ENCODE assay signal across 8 mouse cellular contexts in the genomic region with DNA sequence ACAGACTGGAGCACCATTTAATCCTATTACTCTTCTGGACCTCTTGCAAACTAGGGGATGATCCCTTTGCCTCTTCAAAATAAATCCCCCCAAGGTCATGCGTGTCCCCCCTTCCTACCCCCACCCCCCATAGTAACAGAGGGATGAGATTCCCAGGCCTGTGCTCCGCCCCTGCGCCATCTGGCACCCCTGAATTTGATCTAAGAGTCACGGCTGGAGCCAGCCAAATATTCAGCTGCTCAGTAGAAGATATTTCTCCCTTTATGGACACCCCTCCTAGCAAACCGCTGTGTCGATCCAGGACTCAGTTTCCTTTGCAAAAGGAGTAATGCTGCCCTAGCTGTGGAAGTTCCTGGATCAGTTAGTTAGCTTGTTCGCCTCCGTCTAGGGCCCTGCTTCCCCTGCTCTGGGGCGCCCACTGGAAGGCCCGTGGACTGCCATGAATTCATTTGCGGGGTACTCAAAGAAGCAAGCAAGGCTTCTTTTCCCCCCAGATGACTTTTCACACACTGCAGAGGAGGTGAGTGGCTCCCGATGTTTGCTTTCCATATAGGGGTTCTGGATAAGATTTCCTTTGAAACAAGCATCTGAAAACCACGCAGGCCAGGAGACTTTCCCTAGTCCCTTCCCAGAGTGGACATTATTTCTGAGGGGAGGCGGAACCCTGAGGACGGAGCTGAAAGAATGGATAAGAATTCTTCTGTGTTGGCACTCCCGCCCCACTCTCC.
DNase-seq lines count a peak whose midpoint lies in the region; ATAC-seq and TF ChIP-seq lines count a peak whose summit lies in the region.

No protein-coding gene starts in this region.

- H3K9me3 ChIP-seq in hindbrain, embryonic 15.5 days: peaks cover 7% of the 10 kb centered on the region; the same call in 1 of the 2 replicates
- peaks cover 8% of the 10 kb centered on the region; the same call in 1 of the 2 replicates for H3K9me3 ChIP-seq in neural tube, embryonic 15.5 days (replicated peaks)

- no peaks in the 10 kb centered on the region for H3K36me3 ChIP-seq in hindbrain, embryonic 15.5 days
- no peaks in the 10 kb centered on the region for H3K36me3 ChIP-seq in neural tube, embryonic 15.5 days

- DNase-seq in adrenal gland, postnatal 14 days: peak; percentile 19
- DNase-seq in adrenal gland, adult 18-20 months (ENCODE audit: low spot score in 2 of 2): no peak
- DNase-seq in left cerebral cortex, adult 2 months (ENCODE audit: extremely low spot score in 1 of 2, low spot score in 2 of 2): no peak
- DNase-seq in left cerebral cortex, postnatal 10 days (ENCODE audit: extremely low spot score in 1 of 2, low spot score in 2 of 2): no peak
- DNase-seq in kidney, adult 11 months: no peak

- ATAC-seq in hindbrain, embryonic 15.5 days (ENCODE audit: low FRiP score, low read depth): no peak; the same call in 1 of the 2 replicates
- ATAC-seq in neural tube, embryonic 15.5 days (ENCODE audit: low FRiP score): no peak
- no peak for ATAC-seq in activated CD4-positive, CD25-positive, alpha-beta regulatory T cell, adult 4 months

- TF ChIP-seq CTCF in left cerebral cortex, adult 2 months (IDR thresholded peaks at IDR 0.05): no peak

- peaks cover 13% of the 10 kb centered on the region for H3K4me1 ChIP-seq in hindbrain, embryonic 15.5 days (replicated peaks)
- H3K4me1 ChIP-seq in neural tube, embryonic 15.5 days: peaks cover 13% of the 10 kb centered on the region

- no peaks in the 10 kb centered on the region for H3K27me3 ChIP-seq in hindbrain, embryonic 15.5 days
- no peaks in the 10 kb centered on the region for H3K27me3 ChIP-seq in neural tube, embryonic 15.5 days (replicated peaks)

- H3K4me2 ChIP-seq in hindbrain, embryonic 15.5 days: peak overlapping the region; percentile 49
- H3K4me2 ChIP-seq in neural tube, embryonic 15.5 days: peak overlapping the region; percentile 49

- H3K27ac ChIP-seq in left cerebral cortex, adult 2 months: peak overlapping the region; percentile 94
- peak overlapping the region; percentile 63 for H3K27ac ChIP-seq in hindbrain, embryonic 15.5 days (replicated peaks)
- H3K27ac ChIP-seq in neural tube, embryonic 15.5 days (replicated peaks): peak overlapping the region; percentile 48

- H3K9ac ChIP-seq in hindbrain, embryonic 15.5 days: no peak overlapping the region
- no peak overlapping the region for H3K9ac ChIP-seq in neural tube, embryonic 15.5 days (replicated peaks)

- intact Hi-C loops in left cerebral cortex, adult 2 months (cut with DNase I): loop anchor here (2.0 to 5.0 kb wide), 4 partner anchors 34 to 134 kb away; no protein-coding TSS in a partner anchor
- intact Hi-C loops in left cerebral cortex, postnatal 10 days (cut with DNase I): loop anchor here (5.0 kb wide), 1 partner anchor 76 kb away; no protein-coding TSS in a partner anchor

- WGBS in hindbrain, embryonic 15.5 days: 25% methylated on average over 16 of the region's 16 CpGs
- WGBS in neural tube, embryonic 15.5 days: 32% methylated on average over 16 of the region's 16 CpGs

- peak overlapping the region; percentile 7; the same call in 1 of the 2 replicates for H3K4me3 ChIP-seq in left cerebral cortex, adult 2 months
- peak overlapping the region; percentile 13 for H3K4me3 ChIP-seq in hindbrain, embryonic 15.5 days
- H3K4me3 ChIP-seq in neural tube, embryonic 15.5 days (replicated peaks): no peak overlapping the region; the same call in 1 of the 2 replicates
